Mouse (Mus musculus): ENCODE measurements around the gene Shisal1.

DNA sequence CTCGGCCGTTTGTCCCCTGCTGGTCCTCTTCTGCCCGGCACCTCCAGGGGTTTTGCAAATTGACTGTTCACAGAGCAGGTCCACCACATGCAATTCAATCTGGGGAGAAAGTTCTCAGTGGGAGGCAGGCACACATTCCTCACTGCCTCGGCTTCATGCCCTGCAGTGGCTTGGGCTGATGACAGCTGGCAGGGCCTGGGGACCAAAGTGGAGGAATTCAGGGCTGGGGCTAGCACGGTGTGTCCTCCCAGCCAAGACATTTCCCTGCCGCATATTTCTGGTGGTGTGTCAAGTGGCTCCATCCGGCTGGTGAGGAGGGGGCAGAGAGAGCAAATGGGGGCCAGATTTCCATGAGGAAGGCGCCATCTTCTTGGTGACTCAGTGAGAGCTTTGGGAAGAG lies 22.5 kb upstream of the Shisal1 start:
- TF ChIP-seq CTCF (IDR thresholded peaks at IDR 0.05; ENCODE audit: low read depth) (no peak), EP300 (IDR thresholded peaks at IDR 0.05; ENCODE audit: low read depth) (no peak)
